ENCODE assay signal across 26 mouse cellular contexts in genomic region chr19:4244775-4245174, GRCm38 (mm10). TPM values are rescaled to one million over a fixed set of nuclear protein-coding genes. Genes with fewer than 3 reads are reported as not detected.
DNase-seq lines count a peak whose midpoint lies in the region; ATAC-seq and TF ChIP-seq lines count a peak whose summit lies in the region.
"Had no signal": no experiment of that assay in that cellular context is flagged by ENCODE, and none has a peak within 500 bp of the region (broad histone marks: within the 10 kb centered on the region; RNA-seq: fewer than 3 reads in every experiment).

No protein-coding gene starts in this region.

- no peak for TF ChIP-seq CTCF in intestine, postnatal 0 days (IDR thresholded peaks at IDR 0.05; ENCODE audit: low read depth)
- TF ChIP-seq CTCF in stomach, postnatal 0 days (IDR thresholded peaks at IDR 0.05; ENCODE audit: low read depth) = no peak

- H3K27me3 ChIP-seq in intestine, postnatal 0 days (replicated peaks; ENCODE audit: control insufficient read depth, insufficient read depth, low read length) = no peaks in the 10 kb centered on the region
- H3K27me3 ChIP-seq in intestine, embryonic 16.5 days (replicated peaks; ENCODE audit: control insufficient read depth, insufficient read depth, low read length) = no peaks in the 10 kb centered on the region
- no peaks in the 10 kb centered on the region for H3K27me3 ChIP-seq in stomach, postnatal 0 days (ENCODE audit: control insufficient read depth, insufficient read depth, low read length)
- H3K27me3 ChIP-seq: forebrain, embryonic 13.5 days; forebrain, embryonic 15.5 days; Patski had no signal

- no peak overlapping the region for H3K27ac ChIP-seq in intestine, postnatal 0 days (ENCODE audit: low read depth, low read length)
- no peak overlapping the region for H3K27ac ChIP-seq in intestine, embryonic 16.5 days (ENCODE audit: low read length)
- H3K27ac ChIP-seq in stomach, postnatal 0 days (replicated peaks) = no peak overlapping the region
- H3K27ac ChIP-seq: embryonic facial prominence, embryonic 10.5 days; embryonic facial prominence, embryonic 12.5 days; forebrain, embryonic 13.5 days; forebrain, embryonic 15.5 days had no signal

- no peak overlapping the region for H3K9ac ChIP-seq in intestine, postnatal 0 days (ENCODE audit: low read depth, low read length)
- H3K9ac ChIP-seq in intestine, embryonic 16.5 days (ENCODE audit: low read depth, low read length) = no peak overlapping the region
- H3K9ac ChIP-seq in stomach, postnatal 0 days (ENCODE audit: low read length) = no peak overlapping the region
- H3K9ac ChIP-seq: embryonic facial prominence, embryonic 12.5 days; forebrain, embryonic 13.5 days; forebrain, embryonic 15.5 days; forebrain, postnatal 0 days had no signal

- 71% methylated on average over 6 of the region's 6 CpGs for WGBS in intestine, postnatal 0 days
- WGBS in intestine, embryonic 16.5 days = 80% methylated on average over 6 of the region's 6 CpGs
- WGBS in stomach, postnatal 0 days = 73% methylated on average over 6 of the region's 6 CpGs

- ATAC-seq in intestine, postnatal 0 days = 0 out of 2 replicates have a peak, but pooled peaks have one; percentile 39
- no peak for ATAC-seq in intestine, embryonic 16.5 days
- ATAC-seq in stomach, postnatal 0 days (ENCODE audit: low FRiP score, low TSS enrichment) = peak; percentile 88
- ATAC-seq: activated CD4-positive, CD25-positive, alpha-beta regulatory T cell, adult 4 months; CD4-positive, CD25-positive, alpha-beta regulatory T cell, adult 4 months; forebrain, embryonic 13.5 days; forebrain, embryonic 15.5 days; forebrain, postnatal 0 days; Patski had no signal

- no peaks in the 10 kb centered on the region for H3K9me3 ChIP-seq in intestine, postnatal 0 days (ENCODE audit: control insufficient read depth)
- no peaks in the 10 kb centered on the region for H3K9me3 ChIP-seq in intestine, embryonic 16.5 days (ENCODE audit: control insufficient read depth, low read length)
- H3K9me3 ChIP-seq in stomach, postnatal 0 days (ENCODE audit: control insufficient read depth, low read length) = no peaks in the 10 kb centered on the region
- H3K9me3 ChIP-seq: embryonic facial prominence, embryonic 10.5 days; embryonic facial prominence, embryonic 12.5 days; forebrain, embryonic 13.5 days; forebrain, embryonic 15.5 days; G1E had no signal

- no peaks in the 10 kb centered on the region for H3K36me3 ChIP-seq in intestine, postnatal 0 days (ENCODE audit: control insufficient read depth, insufficient read depth)
- H3K36me3 ChIP-seq in intestine, embryonic 16.5 days (ENCODE audit: control insufficient read depth, insufficient read depth, low read length) = no peaks in the 10 kb centered on the region
- no peaks in the 10 kb centered on the region for H3K36me3 ChIP-seq in stomach, postnatal 0 days (ENCODE audit: control insufficient read depth, insufficient read depth, low read length)
- H3K36me3 ChIP-seq: embryonic facial prominence, embryonic 10.5 days; embryonic facial prominence, embryonic 12.5 days; forebrain, embryonic 15.5 days; G1E had no signal

- no peak overlapping the region for H3K4me2 ChIP-seq in intestine, postnatal 0 days (replicated peaks; ENCODE audit: low read depth)
- no peak overlapping the region for H3K4me2 ChIP-seq in intestine, embryonic 16.5 days (ENCODE audit: low read depth, low read length)
- no peak overlapping the region for H3K4me2 ChIP-seq in stomach, postnatal 0 days (replicated peaks; ENCODE audit: low read depth)
- H3K4me2 ChIP-seq: embryonic facial prominence, embryonic 12.5 days; forebrain, embryonic 13.5 days; forebrain, embryonic 15.5 days had no signal

- no peak overlapping the region for H3K4me3 ChIP-seq in intestine, postnatal 0 days (ENCODE audit: low read depth, low read length)
- H3K4me3 ChIP-seq in intestine, embryonic 16.5 days (ENCODE audit: low read length) = no peak overlapping the region
- no peak overlapping the region for H3K4me3 ChIP-seq in stomach, postnatal 0 days (ENCODE audit: low read depth, low read length)
- H3K4me3 ChIP-seq: embryonic facial prominence, embryonic 10.5 days; embryonic facial prominence, embryonic 12.5 days; forebrain, embryonic 13.5 days; forebrain, embryonic 15.5 days had no signal

- DNase-seq in 3T3-L1 (ENCODE audit: low read depth, low spot score) = peak; percentile 84
- DNase-seq in stomach, postnatal 0 days (ENCODE audit: low spot score) = no peak
- DNase-seq in frontal cortex, postnatal 14 days (ENCODE audit: low spot score in 2 of 2) = no peak
- no peak for DNase-seq in thymus, postnatal 0 days (ENCODE audit: low spot score)
- DNase-seq: adrenal gland, adult 8-10 months; adrenal gland, postnatal 14 days; adrenal gland, postnatal 36 days; cerebellum, adult 11-12 months; cerebellum, adult 2 months; cerebellum, adult 9-10 months; cerebellum, postnatal 10 days; cerebellum, postnatal 25 days; forebrain, postnatal 0 days had no signal

- no peaks in the 10 kb centered on the region for H3K4me1 ChIP-seq in intestine, postnatal 0 days (replicated peaks; ENCODE audit: control insufficient read depth, insufficient read depth, low read length)
- H3K4me1 ChIP-seq in intestine, embryonic 16.5 days (ENCODE audit: control insufficient read depth, insufficient read depth, low read length) = no peaks in the 10 kb centered on the region
- no peaks in the 10 kb centered on the region for H3K4me1 ChIP-seq in stomach, postnatal 0 days (replicated peaks; ENCODE audit: control insufficient read depth, insufficient read depth)
- H3K4me1 ChIP-seq: forebrain, embryonic 13.5 days; forebrain, embryonic 15.5 days had no signal

- no peak for TF ChIP-seq EP300 in stomach, postnatal 0 days (optimal IDR thresholded peaks at IDR 0.05)

RNA-seq across cellular contexts. Expression of gene Pold4, which starts 13.1 kb away (rescaled TPM):
- 81.5 and 87.8 TPM in 2 replicates for polyA plus RNA-seq in intestine, postnatal 0 days (2015; fragmentation: Nextera tagmentation; extraction: Ambion mirVana)
- polyA plus RNA-seq in intestine, embryonic 16.5 days (2015; fragmentation: Nextera tagmentation; extraction: Ambion mirVana) = 46.7 and 52.9 TPM in 2 replicates
- 42.8 and 45.0 TPM in 2 replicates for polyA plus RNA-seq in stomach, postnatal 0 days (2015; fragmentation: Nextera tagmentation; extraction: Ambion mirVana)
- polyA plus RNA-seq in thymus, postnatal 0 days (2015; fragmentation: Nextera tagmentation; extraction: Ambion mirVana) = 41.2 and 44.3 TPM in 2 replicates

RNA-seq across cellular contexts. Expression of gene Ssh3, which starts 24.2 kb away (rescaled TPM):
- polyA plus RNA-seq in intestine, postnatal 0 days (2015; fragmentation: Nextera tagmentation; extraction: Ambion mirVana) = 18.1 and 18.5 TPM in 2 replicates
- 31.8 and 33.6 TPM in 2 replicates for polyA plus RNA-seq in intestine, embryonic 16.5 days (2015; fragmentation: Nextera tagmentation; extraction: Ambion mirVana)
- polyA plus RNA-seq in stomach, postnatal 0 days (2015; fragmentation: Nextera tagmentation; extraction: Ambion mirVana) = 36.9 and 41.0 TPM in 2 replicates
- 9.4 and 10.1 TPM in 2 replicates for polyA plus RNA-seq in thymus, postnatal 0 days (2015; fragmentation: Nextera tagmentation; extraction: Ambion mirVana)

RNA-seq across cellular contexts. Expression of gene AC109138.7, which starts 30.6 kb away (rescaled TPM):
- polyA plus RNA-seq in intestine, postnatal 0 days (2015; fragmentation: Nextera tagmentation; extraction: Ambion mirVana) = not detected in 2 replicates
- not detected in 2 replicates for polyA plus RNA-seq in intestine, embryonic 16.5 days (2015; fragmentation: Nextera tagmentation; extraction: Ambion mirVana)
- not detected in 2 replicates for polyA plus RNA-seq in stomach, postnatal 0 days (2015; fragmentation: Nextera tagmentation; extraction: Ambion mirVana)
- not detected in 2 replicates for polyA plus RNA-seq in thymus, postnatal 0 days (2015; fragmentation: Nextera tagmentation; extraction: Ambion mirVana)
- polyA plus RNA-seq: activated CD4-positive, CD25-positive, alpha-beta regulatory T cell, adult 4 months; CD4-positive, CD25-positive, alpha-beta regulatory T cell, adult 4 months; cortical plate, adult 2 months; embryonic facial prominence, embryonic 10.5 days; embryonic facial prominence, embryonic 12.5 days; embryonic facial prominence, embryonic 14.5 days; forebrain, embryonic 11.5 days; forebrain, embryonic 13.5 days; forebrain, embryonic 15.5 days; forebrain, postnatal 0 days had no signal

RNA-seq across cellular contexts. Expression of gene Clcf1, which starts 30.7 kb away (rescaled TPM):
- 2.4 and 2.5 TPM in 2 replicates for polyA plus RNA-seq in intestine, postnatal 0 days (2015; fragmentation: Nextera tagmentation; extraction: Ambion mirVana)
- 5.9 TPM in 2 replicates for polyA plus RNA-seq in intestine, embryonic 16.5 days (2015; fragmentation: Nextera tagmentation; extraction: Ambion mirVana)
- polyA plus RNA-seq in stomach, postnatal 0 days (2015; fragmentation: Nextera tagmentation; extraction: Ambion mirVana) = 3.2 and 3.6 TPM in 2 replicates
- polyA plus RNA-seq in thymus, postnatal 0 days (2015; fragmentation: Nextera tagmentation; extraction: Ambion mirVana) = 2.1 and 2.5 TPM in 2 replicates
- polyA plus RNA-seq: G1E had no signal

RNA-seq across cellular contexts. Expression of gene Ankrd13d, which starts 38.2 kb away (rescaled TPM):
- 2.0 and 2.4 TPM in 2 replicates for polyA plus RNA-seq in intestine, postnatal 0 days (2015; fragmentation: Nextera tagmentation; extraction: Ambion mirVana)
- 4.1 and 4.6 TPM in 2 replicates for polyA plus RNA-seq in intestine, embryonic 16.5 days (2015; fragmentation: Nextera tagmentation; extraction: Ambion mirVana)
- polyA plus RNA-seq in stomach, postnatal 0 days (2015; fragmentation: Nextera tagmentation; extraction: Ambion mirVana) = 5.0 and 5.2 TPM in 2 replicates
- polyA plus RNA-seq in thymus, postnatal 0 days (2015; fragmentation: Nextera tagmentation; extraction: Ambion mirVana) = 9.8 and 12.2 TPM in 2 replicates
